Mouse (Mus musculus) CH12.LX (cell line): ENCODE data around the gene Pmis2. TPM values are rescaled to one million over a fixed set of nuclear protein-coding genes. Genes with fewer than 3 reads are reported as not detected.

Source experiments
- DNase-seq: peaks from one replicate; pipeline ENCODE4 v3.0.0-alpha.2; 2013; ENCODE audit errors: extremely low read depth
- H3K27ac ChIP-seq: 2 replicates; pipeline ENCODE4 v1.5.1; 2012; ENCODE audit warnings: low read depth, mild to moderate bottlenecking, control low read depth, moderate library complexity; ENCODE audit not compliant: insufficient read depth
- H3K27me3 ChIP-seq: replicated peaks from 2 replicates; pipeline ENCODE3; 2012; ENCODE audit warnings: inconsistent platforms
- H3K36me3 ChIP-seq, 2 experiments: replicated peaks in 1 of 2; 2 replicates each; pipeline versions ENCODE3 to v1.6.1; 2012; ENCODE audit warnings: inconsistent platforms in 1 of 2, low read length in 1 of 2, mild to moderate bottlenecking in 1 of 2, mixed read lengths in 1 of 2, moderate library complexity in 1 of 2; ENCODE audit not compliant: control insufficient read depth in 1 of 2, insufficient read depth in 1 of 2
- H3K4me1 ChIP-seq, 2 experiments: 2 replicates each; pipeline ENCODE4 v1.6.1; 2012; ENCODE audit warnings: inconsistent platforms in 1 of 2, moderate library complexity in 1 of 2; ENCODE audit not compliant: insufficient read depth in 2 of 2, control insufficient read depth in 1 of 2
- H3K4me2 ChIP-seq: 2 replicates; pipeline ENCODE4 v1.6.1; 2012; ENCODE audit warnings: low read depth, mild to moderate bottlenecking, control low read depth; ENCODE audit not compliant: poor library complexity, insufficient read depth, severe bottlenecking
- H3K4me3 ChIP-seq, 3 experiments: fragments of 150-350 bp in 1 of 3; sonication (generic) in 1 of 3; replicated peaks in 1 of 3; 2 replicates each; pipeline versions ENCODE3 to v1.5.1; 2011 to 2012; ENCODE audit warnings: low read depth in 2 of 3, low read length in 2 of 3, mild to moderate bottlenecking in 2 of 3, moderate library complexity in 2 of 3, control low read depth in 1 of 3, improper control_type of control experiment in 1 of 3, inconsistent platforms in 1 of 3, mixed read lengths in 1 of 3; ENCODE audit not compliant: poor library complexity in 1 of 3
- H3K79me2 ChIP-seq: replicated peaks from 2 replicates; pipeline ENCODE4 v1.6.1; 2012; ENCODE audit warnings: mild to moderate bottlenecking, moderate library complexity; ENCODE audit not compliant: control insufficient read depth, poor library complexity, insufficient read depth, severe bottlenecking; ENCODE audit errors: extremely low read depth
- H3K9ac ChIP-seq: 2 replicates; pipeline ENCODE4 v1.6.1; 2012; ENCODE audit warnings: low read depth, mild to moderate bottlenecking, control low read depth, moderate library complexity; ENCODE audit not compliant: insufficient read depth
- H3K9me3 ChIP-seq: replicated peaks from 2 replicates; pipeline ENCODE3; 2012; ENCODE audit warnings: low read length, inconsistent platforms, mixed read lengths
- BHLHE40 ChIP-seq: IDR thresholded peaks from 2 replicates; pipeline ENCODE4 v1.6.1; 2011; ENCODE audit warnings: mild to moderate bottlenecking, low read depth, low read length, improper control_type of control experiment
- CHD2 ChIP-seq: IDR thresholded peaks from 2 replicates; pipeline ENCODE4 v1.6.1; 2011; ENCODE audit warnings: low read length, improper control_type of control experiment
- CTCF ChIP-seq, 2 experiments: IDR thresholded peaks in 1 of 2; conservative IDR thresholded peaks in 1 of 2; 2 replicates each; pipeline ENCODE4 v1.5.1; 2011 to 2012; ENCODE audit warnings: low read depth in 2 of 2, low read length in 2 of 2, improper control_type of control experiment in 1 of 2, inconsistent platforms in 1 of 2, mild to moderate bottlenecking in 1 of 2, moderate library complexity in 1 of 2
- E2F4 ChIP-seq: IDR thresholded peaks from 2 replicates; pipeline ENCODE4 v1.6.1; 2011; ENCODE audit warnings: low read depth, low read length, improper control_type of control experiment; ENCODE audit not compliant: insufficient replicate concordance
- ELF1 ChIP-seq: IDR thresholded peaks from 2 replicates; pipeline ENCODE4 v1.6.1; 2014; ENCODE audit warnings: low read depth, mild to moderate bottlenecking, inconsistent platforms, low read length, improper control_type of control experiment
- ETS1 ChIP-seq: conservative IDR thresholded peaks from 2 replicates; pipeline ENCODE4 v1.6.1; 2012; ENCODE audit warnings: low read depth, mild to moderate bottlenecking, inconsistent platforms, low read length, improper control_type of control experiment, moderate library complexity
- IRF4 ChIP-seq: IDR thresholded peaks from 2 replicates; pipeline ENCODE4 v1.6.1; 2014; ENCODE audit warnings: low read depth, mild to moderate bottlenecking, inconsistent platforms, low read length, improper control_type of control experiment
- JUND ChIP-seq: conservative IDR thresholded peaks from 2 replicates; pipeline ENCODE4 v1.6.1; 2011; ENCODE audit warnings: low read depth, low read length, improper control_type of control experiment
- MAFK ChIP-seq: IDR thresholded peaks from 2 replicates; pipeline ENCODE4 v1.6.1; 2011; ENCODE audit warnings: low read length, improper control_type of control experiment; ENCODE audit not compliant: insufficient replicate concordance
- MAX ChIP-seq: IDR thresholded peaks from 2 replicates; pipeline ENCODE4 v1.6.1; 2011; ENCODE audit warnings: low read length, improper control_type of control experiment
- MAZ ChIP-seq: IDR thresholded peaks from 2 replicates; pipeline ENCODE4 v1.6.1; 2012; ENCODE audit warnings: low read depth, mild to moderate bottlenecking, inconsistent platforms, low read length, improper control_type of control experiment, moderate library complexity
- NELFE ChIP-seq: IDR thresholded peaks from 2 replicates; pipeline ENCODE4 v1.6.1; 2011; ENCODE audit warnings: low read depth, low read length, improper control_type of control experiment
- PAX5 ChIP-seq: IDR thresholded peaks from 2 replicates; pipeline ENCODE4 v1.6.1; 2012; ENCODE audit warnings: low read length, inconsistent platforms, mixed read lengths
- POLR2A ChIP-seq: IDR thresholded peaks from 2 replicates; pipeline ENCODE4 v1.6.1; 2011; ENCODE audit warnings: low read depth, mild to moderate bottlenecking, improper control_type of control experiment, low read length
- POLR2AphosphoS2 ChIP-seq: IDR thresholded peaks from 2 replicates; pipeline ENCODE4 v1.6.1; 2011; ENCODE audit warnings: low read depth, low read length, improper control_type of control experiment
- SIN3A ChIP-seq: IDR thresholded peaks from 2 replicates; pipeline ENCODE4 v1.6.1; 2012; ENCODE audit warnings: low read length, improper control_type of control experiment, inconsistent platforms
- TBP ChIP-seq: conservative IDR thresholded peaks from 2 replicates; pipeline ENCODE4 v1.6.1; 2011; ENCODE audit warnings: low read depth, low read length, improper control_type of control experiment
- TCF12 ChIP-seq: IDR thresholded peaks from 2 replicates; pipeline ENCODE4 v1.6.1; 2014; ENCODE audit warnings: low read depth, mild to moderate bottlenecking, inconsistent platforms, low read length, improper control_type of control experiment
- USF1 ChIP-seq: IDR thresholded peaks from 2 replicates; pipeline ENCODE4 v1.6.1; 2014; ENCODE audit warnings: low read depth, mild to moderate bottlenecking, inconsistent platforms, low read length, improper control_type of control experiment
- ZKSCAN1 ChIP-seq: IDR thresholded peaks from 2 replicates; pipeline ENCODE4 v1.6.1; 2012; ENCODE audit warnings: low read depth, inconsistent platforms, low read length, improper control_type of control experiment, borderline replicate concordance
- ZMIZ1 ChIP-seq: IDR thresholded peaks from 2 replicates; pipeline ENCODE4 v1.6.1; 2012; ENCODE audit warnings: low read depth, mild to moderate bottlenecking, inconsistent platforms, low read length, improper control_type of control experiment
- ZNF384 ChIP-seq: IDR thresholded peaks from 2 replicates; pipeline ENCODE4 v1.6.1; 2012; ENCODE audit warnings: low read depth, low read length, improper control_type of control experiment, inconsistent platforms
- dilution Hi-C: fragments of 300-500 bp; cut with MboI; formaldehyde crosslinking; loops from 2 replicates; pipeline ENCODE4 v1.14.3; 2020; ENCODE audit warnings: low sequenced_read_pairs; ENCODE audit not compliant: extremely low pct_unique_long_range_greater_than_20kb, extremely low pct_ligation_motif_present
- in situ Hi-C: fragments of 300-500 bp; cut with MboI; formaldehyde crosslinking; loops from 3 replicates; pipeline ENCODE4 v1.14.3; 2019; ENCODE audit warnings: low sequenced_read_pairs, low pct_ligation_motif_present, low pct_unique_long_range_greater_than_20kb, mixed read lengths
- polyA plus RNA-seq: library from polyadenylated mRNA; unstranded; fragments of >175 nt; gene quantifications from 2 replicates; pipeline ENCODE4 v1.2.1, GENCODE M21; 2012; ENCODE audit warnings: low read depth; ENCODE audit not compliant: insufficient read length
- total RNA-seq, 2 experiments: library from RNA; depleted of rRNA; stranded (reverse); fragments of 300-350 nt in 1 of 2; fragments of >200 nt in 1 of 2; gene quantifications; 2 replicates each; pipeline ENCODE4 v1.2.3; 2012 to 2014

The Pmis2 gene
- total and polyA plus RNA-seq, 3 experiments, result not detected

- H3K9me3 ChIP-seq, result no peaks in the 10 kb centered on the region
- no peaks in the 10 kb centered on the region for H3K79me2 ChIP-seq
- no peak overlapping the region for H3K9ac ChIP-seq
- no peak for DNase-seq
- H3K36me3 ChIP-seq, result no peaks in the 10 kb centered on the region
- dilution Hi-C loops, result no loop called here
- peaks cover 18 to 29% of the 10 kb centered on the region in 2 experiments for H3K4me1 ChIP-seq
- in situ Hi-C loops, result no loop called here
- TF ChIP-seq TBP, result no peak
- no peak for TF ChIP-seq JUND
- no peak for TF ChIP-seq CTCF (conservative IDR thresholded peaks at IDR 0.05 in 1 of 2, IDR thresholded peaks at IDR 0.05 in 1 of 2; ENCODE audit: low read depth in 2 of 2, low read length in 2 of 2)
- no peak for TF ChIP-seq MAX
- TF ChIP-seq ETS1, result no peak
- TF ChIP-seq IRF4, result no peak
- no peak for TF ChIP-seq E2F4
- H3K4me3 ChIP-seq, result no peak overlapping the region
- H3K27ac ChIP-seq, result no peak overlapping the region
- H3K27me3 ChIP-seq, result peaks cover 15% of the 10 kb centered on the region
- no peak overlapping the region for H3K4me2 ChIP-seq
These were observed 46.3 kb upstream of the Pmis2 start for GRCm38 (mm10) chr7:30717716-30718046.

GRCm38 (mm10) chr7:30717006-30717715, 45.8 kb upstream of the Pmis2 start:
- Histone ChIP-seq H3K4me1 (peaks cover 13 to 24% of the 10 kb centered on the region in 2 experiments), H3K4me3 (no peak overlapping the region), H3K9ac (no peak overlapping the region), H3K36me3 (no peaks in the 10 kb centered on the region), H3K9me3 (no peaks in the 10 kb centered on the region), H3K27ac (no peak overlapping the region), H3K4me2 (no peak overlapping the region), H3K79me2 (no peaks in the 10 kb centered on the region), H3K27me3 (peaks cover 16% of the 10 kb centered on the region)
- dilution Hi-C loops, result no loop called here
- no peak for DNase-seq
- in situ Hi-C loops, result no loop called here
- TF ChIP-seq MAFK, result no peak
- no peak for TF ChIP-seq ZMIZ1
- TF ChIP-seq ZKSCAN1, result no peak
- no peak for TF ChIP-seq PAX5
- TF ChIP-seq MAZ, result no peak
- no peak for TF ChIP-seq USF1
- no peak for TF ChIP-seq SIN3A
- TF ChIP-seq ZNF384, result no peak
- TF ChIP-seq POLR2A, result no peak
- TF ChIP-seq TBP, result no peak
- TF ChIP-seq BHLHE40, result no peak
- no peak for TF ChIP-seq ELF1
- TF ChIP-seq CHD2, result no peak
- no peak for TF ChIP-seq IRF4
- TF ChIP-seq TCF12, result no peak
- no peak for TF ChIP-seq POLR2AphosphoS2
- TF ChIP-seq NELFE, result no peak
- TF ChIP-seq JUND, result no peak
- no peak for TF ChIP-seq CTCF (conservative IDR thresholded peaks at IDR 0.05 in 1 of 2, IDR thresholded peaks at IDR 0.05 in 1 of 2; ENCODE audit: low read depth in 2 of 2, low read length in 2 of 2)
